Mouse (Mus musculus): Measurements from ENCODE around the gene Acod1. TPM values are rescaled to one million over a fixed set of nuclear protein-coding genes. Genes with fewer than 3 reads are reported as not detected.
A peak's percentile ranks its signal among the peaks of the same experiment; 100 is the strongest.

Gene Acod1
- polyA plus RNA-seq, 1 experiment from 2014 or later, result not detected

DNA sequence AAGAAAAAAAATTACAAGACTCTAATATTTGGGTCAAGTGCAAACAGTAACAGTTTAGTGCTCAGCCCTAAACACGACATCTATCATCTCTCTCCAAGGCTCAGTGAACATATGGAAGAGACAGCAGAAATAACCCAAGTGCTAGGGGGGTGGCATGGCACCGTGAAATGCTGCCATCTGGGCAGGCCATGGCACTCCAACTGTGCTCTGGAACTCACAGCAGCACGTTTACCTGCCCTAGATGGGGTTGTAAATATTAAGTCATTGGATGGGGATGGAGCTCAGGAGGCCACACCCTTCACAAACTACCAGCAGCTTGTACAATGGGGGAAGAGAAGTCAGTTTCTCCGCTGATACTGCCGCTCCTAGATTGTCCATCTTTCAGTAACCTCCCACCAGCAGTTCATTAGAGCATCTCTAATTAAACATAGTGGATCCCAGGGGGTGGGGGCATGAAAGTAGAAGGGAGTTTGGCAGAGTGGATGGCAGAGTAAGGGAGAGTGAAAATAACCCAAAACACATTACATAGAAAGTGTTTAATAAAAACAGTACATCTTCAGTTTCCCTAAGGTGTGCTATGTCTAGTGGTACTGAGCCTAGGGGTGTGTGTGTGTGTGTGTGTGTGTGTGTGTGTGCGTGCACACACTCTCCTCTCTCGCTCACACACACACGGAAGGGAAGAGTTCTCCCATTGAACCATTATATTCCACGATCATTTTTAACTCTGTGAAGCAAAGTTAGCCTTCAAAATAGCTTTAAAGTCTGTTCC, 32.6 kb downstream of the Acod1 start:
- whole genome bisulfite sequencing, result 78% methylated on average over 9 of the region's 9 CpGs
- no peaks in the 10 kb centered on the region for H3K9me3 ChIP-seq (ENCODE audit: control insufficient read depth, low read length)
- H3K4me1 ChIP-seq (replicated peaks; ENCODE audit: control insufficient read depth, insufficient read depth, low read length), result no peaks in the 10 kb centered on the region
- no peak overlapping the region for H3K4me3 ChIP-seq (ENCODE audit: low read length)
- no peak overlapping the region for H3K27ac ChIP-seq (ENCODE audit: low read length)
- peaks cover 16% of the 10 kb centered on the region for H3K36me3 ChIP-seq (ENCODE audit: control insufficient read depth, insufficient read depth, low read length)
- no peak for ATAC-seq (ENCODE audit: low read depth)
- no peak overlapping the region for H3K4me2 ChIP-seq (ENCODE audit: low read depth, low read length)
- no peak overlapping the region for H3K9ac ChIP-seq (ENCODE audit: low read length)
- H3K27me3 ChIP-seq (ENCODE audit: control insufficient read depth, insufficient read depth, low read depth, low read length), result no peaks in the 10 kb centered on the region

DNA sequence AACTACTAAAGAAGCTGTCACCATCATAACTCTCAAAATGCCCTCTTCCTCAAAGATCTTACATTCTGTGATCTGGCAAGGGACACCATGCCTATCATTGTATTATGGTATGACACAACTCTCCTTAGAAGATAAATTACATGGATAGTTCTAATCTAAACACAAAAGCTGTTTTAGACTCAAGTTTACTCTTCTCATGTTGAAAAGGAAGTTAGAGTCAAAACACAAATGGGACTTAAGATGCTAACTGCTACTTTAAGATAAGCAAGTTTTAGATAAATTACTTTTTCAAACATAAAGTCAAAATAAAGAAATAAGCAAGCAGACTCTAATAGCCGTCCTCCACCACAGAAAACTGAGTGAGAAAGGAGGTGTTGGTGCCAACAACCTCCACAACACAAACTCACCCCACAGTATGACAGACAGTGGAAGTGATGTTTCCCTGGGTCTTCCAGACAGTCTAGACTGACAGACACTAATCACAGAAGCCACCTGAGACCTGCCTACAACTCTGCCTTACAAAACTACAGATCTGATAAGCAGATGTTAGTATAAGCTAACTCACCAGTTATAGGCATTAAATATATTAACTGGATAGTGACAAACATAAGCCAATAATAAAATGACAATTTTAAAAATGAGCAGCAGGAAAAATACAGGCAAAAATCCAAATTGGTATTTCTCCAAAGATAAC, 39.2 kb downstream of the Acod1 start:
- no peak overlapping the region for H3K9ac ChIP-seq (ENCODE audit: low read length)
- ATAC-seq (ENCODE audit: low read depth), result peak; percentile 23; the same call in 1 of the 2 replicates
- H3K27ac ChIP-seq (ENCODE audit: low read length), result no peak overlapping the region
- H3K27me3 ChIP-seq (ENCODE audit: control insufficient read depth, insufficient read depth, low read depth, low read length), result no peaks in the 10 kb centered on the region
- no peaks in the 10 kb centered on the region for H3K9me3 ChIP-seq (ENCODE audit: control insufficient read depth, low read length)
- no peak overlapping the region for H3K4me2 ChIP-seq (ENCODE audit: low read depth, low read length)
- H3K36me3 ChIP-seq (ENCODE audit: control insufficient read depth, insufficient read depth, low read length), result peaks cover 32% of the 10 kb centered on the region
- WGBS, result 27% methylated on average over 1 of the region's 1 CpGs
- H3K4me3 ChIP-seq (ENCODE audit: low read length), result no peak overlapping the region
- H3K4me1 ChIP-seq (replicated peaks; ENCODE audit: control insufficient read depth, insufficient read depth, low read length), result peaks cover 3% of the 10 kb centered on the region; the same call in 1 of the 2 replicates

DNA sequence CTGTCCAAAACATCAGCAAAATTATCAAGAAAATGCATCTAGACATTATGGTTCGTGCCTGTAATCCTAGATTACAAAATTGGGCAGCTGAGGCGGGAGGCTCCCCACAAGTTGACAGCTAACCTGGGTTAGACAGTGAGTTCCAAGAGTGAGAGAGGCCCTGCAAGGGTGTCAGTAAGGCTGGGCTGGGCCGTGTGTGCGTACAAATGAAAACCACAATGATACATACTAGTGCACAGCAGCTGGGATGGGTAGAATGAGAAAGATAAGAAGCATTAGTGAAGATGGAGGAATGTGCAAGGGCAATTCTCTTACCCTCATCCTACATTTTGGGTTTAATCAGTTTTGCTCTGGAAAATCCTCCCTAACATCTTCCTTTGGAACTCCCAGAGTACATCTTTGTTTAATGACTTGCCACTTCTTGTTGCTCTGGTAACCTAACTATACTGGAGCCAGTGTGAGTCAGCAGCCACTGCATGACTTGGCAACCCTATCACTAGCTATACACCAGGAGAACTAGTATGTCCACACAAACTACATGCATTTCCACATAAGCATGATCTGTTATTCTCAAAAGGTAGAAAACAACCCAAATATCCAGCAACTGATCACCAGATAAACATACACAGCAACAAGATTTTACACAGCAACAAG, 40.0 kb downstream of the Acod1 start:
- Histone ChIP-seq H3K9ac (ENCODE audit: low read length) (no peak overlapping the region), H3K27ac (ENCODE audit: low read length) (no peak overlapping the region), H3K4me1 (replicated peaks; ENCODE audit: control insufficient read depth, insufficient read depth, low read length) (peaks cover 3% of the 10 kb centered on the region; the same call in 1 of the 2 replicates), H3K4me2 (ENCODE audit: low read depth, low read length) (no peak overlapping the region), H3K27me3 (ENCODE audit: control insufficient read depth, insufficient read depth, low read depth, low read length) (no peaks in the 10 kb centered on the region), H3K4me3 (ENCODE audit: low read length) (no peak overlapping the region), H3K9me3 (ENCODE audit: control insufficient read depth, low read length) (no peaks in the 10 kb centered on the region), H3K36me3 (ENCODE audit: control insufficient read depth, insufficient read depth, low read length) (peaks cover 29% of the 10 kb centered on the region)
- WGBS, result 78% methylated on average over 4 of the region's 4 CpGs
- no peak for ATAC-seq (ENCODE audit: low read depth)

DNA sequence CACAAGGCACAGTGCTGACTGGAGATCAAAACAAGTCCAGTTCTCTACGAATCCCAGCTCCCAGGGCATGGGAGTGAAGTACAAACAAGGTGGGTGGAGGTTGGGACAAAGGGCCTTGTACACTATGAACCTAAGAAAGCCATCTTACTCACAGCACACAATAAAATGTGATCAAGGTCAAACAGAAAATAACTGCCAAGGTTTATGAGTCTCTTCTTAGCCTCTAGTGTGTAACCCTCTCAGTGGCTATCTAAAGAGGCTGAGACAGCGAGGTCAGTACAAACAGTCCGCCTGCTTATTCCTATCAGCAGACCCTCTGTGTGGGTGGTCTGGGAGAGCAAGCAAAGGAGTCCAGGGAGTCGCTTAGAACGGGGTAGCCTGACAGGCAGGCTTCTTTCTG, 41.1 kb downstream of the Acod1 start:
- H3K9me3 ChIP-seq (ENCODE audit: control insufficient read depth, low read length), result no peaks in the 10 kb centered on the region
- H3K27ac ChIP-seq (ENCODE audit: low read length), result no peak overlapping the region
- 65% methylated on average over 5 of the region's 5 CpGs for WGBS
- H3K9ac ChIP-seq (ENCODE audit: low read length), result no peak overlapping the region
- H3K4me3 ChIP-seq (ENCODE audit: low read length), result no peak overlapping the region
- peaks cover 3% of the 10 kb centered on the region; the same call in 1 of the 2 replicates for H3K4me1 ChIP-seq (replicated peaks; ENCODE audit: control insufficient read depth, insufficient read depth, low read length)
- no peak for ATAC-seq (ENCODE audit: low read depth)
- no peaks in the 10 kb centered on the region for H3K27me3 ChIP-seq (ENCODE audit: control insufficient read depth, insufficient read depth, low read depth, low read length)
- H3K36me3 ChIP-seq (ENCODE audit: control insufficient read depth, insufficient read depth, low read length), result peaks cover 27% of the 10 kb centered on the region
- H3K4me2 ChIP-seq (ENCODE audit: low read depth, low read length), result no peak overlapping the region

DNA sequence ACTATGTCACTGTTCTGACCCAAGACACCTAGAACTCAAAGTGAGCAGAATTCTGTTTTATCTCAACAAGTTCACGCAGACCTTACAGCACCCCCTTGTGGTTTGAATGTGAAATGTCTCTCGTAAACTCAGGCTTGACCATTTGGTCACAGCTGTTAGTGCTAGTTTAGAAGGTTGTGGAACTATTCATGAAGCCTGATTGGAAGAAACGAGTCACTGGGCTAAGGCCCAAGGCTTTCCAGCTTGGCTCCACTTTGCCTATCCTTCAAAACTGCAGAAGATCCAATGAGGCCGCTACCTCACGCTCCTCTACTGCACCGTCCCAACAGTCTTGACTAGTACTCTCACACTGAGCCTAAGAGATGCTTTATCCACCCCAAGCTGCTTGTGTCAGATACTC, 41.8 kb downstream of the Acod1 start:
- Histone ChIP-seq H3K4me2 (ENCODE audit: low read depth, low read length) (no peak overlapping the region), H3K9ac (ENCODE audit: low read length) (no peak overlapping the region), H3K27me3 (ENCODE audit: control insufficient read depth, insufficient read depth, low read depth, low read length) (no peaks in the 10 kb centered on the region), H3K9me3 (ENCODE audit: control insufficient read depth, low read length) (no peaks in the 10 kb centered on the region), H3K27ac (ENCODE audit: low read length) (no peak overlapping the region), H3K4me1 (replicated peaks; ENCODE audit: control insufficient read depth, insufficient read depth, low read length) (peaks cover 3% of the 10 kb centered on the region; the same call in 1 of the 2 replicates), H3K4me3 (ENCODE audit: low read length) (no peak overlapping the region), H3K36me3 (ENCODE audit: control insufficient read depth, insufficient read depth, low read length) (peaks cover 23% of the 10 kb centered on the region)
- WGBS, result 70% methylated on average over 6 of the region's 6 CpGs
- ATAC-seq (ENCODE audit: low read depth), result peak; percentile 43

DNA sequence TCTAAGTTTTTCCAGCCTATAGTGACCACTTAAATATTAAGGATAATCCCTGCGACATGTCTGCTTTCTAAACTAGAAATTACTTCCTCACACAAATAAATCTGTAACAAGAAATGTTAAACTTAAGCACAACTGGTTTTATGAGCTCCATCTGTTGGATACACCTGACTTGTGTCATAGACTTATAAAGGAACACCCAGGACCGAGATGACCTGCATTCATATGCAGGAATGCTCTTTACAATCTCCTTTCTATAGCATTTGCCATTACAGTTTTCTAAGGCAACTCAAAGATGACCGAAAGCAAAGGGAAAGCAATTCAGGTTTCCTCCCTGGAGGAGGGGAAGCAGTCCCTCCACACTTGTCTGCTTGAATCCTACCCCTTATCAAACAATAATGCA, 46.5 kb downstream of the Acod1 start:
- Histone ChIP-seq H3K27me3 (ENCODE audit: control insufficient read depth, insufficient read depth, low read depth, low read length) (no peaks in the 10 kb centered on the region), H3K27ac (ENCODE audit: low read length) (no peak overlapping the region), H3K9me3 (ENCODE audit: control insufficient read depth, low read length) (no peaks in the 10 kb centered on the region), H3K36me3 (ENCODE audit: control insufficient read depth, insufficient read depth, low read length) (peaks cover 13% of the 10 kb centered on the region), H3K4me3 (ENCODE audit: low read length) (no peak overlapping the region), H3K9ac (ENCODE audit: low read length) (no peak overlapping the region), H3K4me2 (ENCODE audit: low read depth, low read length) (no peak overlapping the region), H3K4me1 (replicated peaks; ENCODE audit: control insufficient read depth, insufficient read depth, low read length) (peaks cover 15% of the 10 kb centered on the region)
- ATAC-seq (ENCODE audit: low read depth), result no peak
- WGBS, result 91% methylated on average over 3 of the region's 3 CpGs

DNA sequence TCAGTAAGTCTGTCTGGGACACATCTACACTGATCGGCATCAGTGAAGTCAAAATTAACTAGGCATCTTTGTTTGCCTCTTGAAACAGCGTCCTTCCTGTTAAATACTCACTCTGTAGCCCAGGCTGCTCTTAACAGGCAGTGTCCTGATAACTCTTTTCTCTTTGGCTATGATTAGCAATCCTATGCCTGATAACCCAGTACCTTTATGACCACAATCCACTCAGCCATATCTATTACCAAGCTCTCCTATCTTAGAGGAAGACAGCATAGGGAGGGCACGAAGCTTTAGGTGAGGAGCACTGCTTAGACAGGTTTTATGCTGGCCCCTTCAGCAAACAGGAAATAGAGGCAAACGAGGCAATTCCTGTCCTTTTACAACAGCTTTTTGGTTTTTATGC, 46.9 kb downstream of the Acod1 start:
- Histone ChIP-seq H3K36me3 (ENCODE audit: control insufficient read depth, insufficient read depth, low read length) (peaks cover 13% of the 10 kb centered on the region), H3K9ac (ENCODE audit: low read length) (no peak overlapping the region)

DNA sequence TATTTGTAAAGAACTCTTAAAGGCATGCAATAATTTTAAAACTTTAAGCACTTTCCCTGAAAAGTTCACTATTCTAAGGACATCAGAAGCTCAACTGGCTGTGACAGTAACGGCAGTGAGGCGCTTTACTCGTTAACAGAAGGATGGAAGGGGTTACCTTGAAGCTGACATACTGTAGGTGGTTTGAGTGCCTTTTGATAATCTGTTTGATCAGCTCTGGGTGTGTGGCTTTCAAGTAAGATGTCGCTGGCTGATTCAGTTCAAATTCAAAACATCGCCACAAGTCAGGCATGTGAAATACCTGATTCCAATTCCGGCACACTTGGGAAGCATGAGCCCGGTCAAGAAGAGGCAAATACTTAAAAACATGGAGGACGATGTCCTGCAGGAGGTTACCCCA, 48.3 kb downstream of the Acod1 start:
- Histone ChIP-seq H3K4me3 (ENCODE audit: low read length) (no peak overlapping the region), H3K27me3 (ENCODE audit: control insufficient read depth, insufficient read depth, low read depth, low read length) (no peaks in the 10 kb centered on the region), H3K27ac (ENCODE audit: low read length) (no peak overlapping the region), H3K9me3 (ENCODE audit: control insufficient read depth, low read length) (no peaks in the 10 kb centered on the region), H3K4me2 (ENCODE audit: low read depth, low read length) (no peak overlapping the region), H3K36me3 (ENCODE audit: control insufficient read depth, insufficient read depth, low read length) (peaks cover 7% of the 10 kb centered on the region), H3K9ac (ENCODE audit: low read length) (no peak overlapping the region), H3K4me1 (replicated peaks; ENCODE audit: control insufficient read depth, insufficient read depth, low read length) (peaks cover 15% of the 10 kb centered on the region)
- no peak for ATAC-seq (ENCODE audit: low read depth)
- WGBS, result 85% methylated on average over 8 of the region's 8 CpGs

More for the DNA sequence above, 46.9 kb downstream of the Acod1 start:
- Histone ChIP-seq H3K27ac (ENCODE audit: low read length) (no peak overlapping the region), H3K4me2 (ENCODE audit: low read depth, low read length) (no peak overlapping the region), H3K4me1 (replicated peaks; ENCODE audit: control insufficient read depth, insufficient read depth, low read length) (peaks cover 15% of the 10 kb centered on the region), H3K27me3 (ENCODE audit: control insufficient read depth, insufficient read depth, low read depth, low read length) (no peaks in the 10 kb centered on the region), H3K9me3 (ENCODE audit: control insufficient read depth, low read length) (no peaks in the 10 kb centered on the region), H3K4me3 (ENCODE audit: low read length) (no peak overlapping the region)
- no peak for ATAC-seq (ENCODE audit: low read depth)
- 55% methylated on average over 4 of the region's 4 CpGs for WGBS

DNA sequence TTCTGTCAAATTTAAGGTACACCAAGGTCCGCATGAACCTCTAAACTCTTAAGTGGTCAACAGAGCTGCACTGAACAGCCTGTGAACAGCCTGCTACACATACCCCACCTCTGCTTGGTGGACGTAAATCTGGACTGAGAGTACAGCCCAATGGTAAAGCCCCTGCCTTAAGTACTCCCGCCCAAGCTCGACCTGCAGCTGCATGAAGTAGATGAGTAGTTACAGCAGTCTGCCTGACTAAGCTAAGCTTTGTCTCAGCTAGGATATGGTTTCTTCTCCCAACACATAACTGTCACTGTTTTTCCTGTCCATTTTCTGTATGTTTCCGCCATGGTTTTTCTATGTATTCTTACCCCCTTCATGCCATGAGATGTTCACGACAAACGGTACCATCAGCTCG, 49.0 kb downstream of the Acod1 start:
- Histone ChIP-seq H3K4me1 (replicated peaks; ENCODE audit: control insufficient read depth, insufficient read depth, low read length) (peaks cover 15% of the 10 kb centered on the region), H3K9ac (ENCODE audit: low read length) (no peak overlapping the region), H3K4me3 (ENCODE audit: low read length) (no peak overlapping the region), H3K27me3 (ENCODE audit: control insufficient read depth, insufficient read depth, low read depth, low read length) (no peaks in the 10 kb centered on the region), H3K36me3 (ENCODE audit: control insufficient read depth, insufficient read depth, low read length) (peaks cover 7% of the 10 kb centered on the region), H3K27ac (ENCODE audit: low read length) (no peak overlapping the region), H3K4me2 (ENCODE audit: low read depth, low read length) (no peak overlapping the region), H3K9me3 (ENCODE audit: control insufficient read depth, low read length) (no peaks in the 10 kb centered on the region)
- no peak for ATAC-seq (ENCODE audit: low read depth)
- WGBS, result 90% methylated on average over 8 of the region's 8 CpGs
